Mouse (Mus musculus) layer of hippocampus, adult 9-11 months (tissue): ENCODE data around the gene Gm6812.
"Not testable (repeated sequence)": the region's sequence is repeated elsewhere in the genome, so short reads cannot be mapped to it uniquely, and the experiment has no call there.

ENCODE experiments used
- DNase-seq: peaks from one replicate; pipeline ENCODE4 v3.0.0; 2022

Gene Gm6812

GRCm38 (mm10) chrX:68892953-68893352 lies at the start of gene Gm6812:
Gene Gm6812, minus strand, starts transcription at chrX:68893053.
- not testable (repeated sequence) for DNase-seq

GRCm38 (mm10) chrX:68865145-68865544 lies 27.7 kb downstream of the Gm6812 start:
- no peak for DNase-seq
